Mouse (Mus musculus): ENCODE results near the gene Amotl1.

Amotl1 gene

GRCm38 (mm10) chr9:14544034-14544757 lies 100.7 kb downstream of the Amotl1 start:
- DNase-seq = no peak

GRCm38 (mm10) chr9:14534833-14535456 lies 109.9 kb downstream of the Amotl1 start:
- no peak for DNase-seq

- no peak for DNase-seq
Observed at GRCm38 (mm10) chr9:14533659-14534058, 111.2 kb downstream of the Amotl1 start.

GRCm38 (mm10) chr9:14532283-14532682 lies 112.6 kb downstream of the Amotl1 start:
- DNase-seq = no peak

- no peak for DNase-seq
Observed at GRCm38 (mm10) chr9:14530004-14530403, 114.9 kb downstream of the Amotl1 start.

- DNase-seq = peak; percentile 86
Observed at GRCm38 (mm10) chr9:14523408-14524043, 121.3 kb downstream of the Amotl1 start.

GRCm38 (mm10) chr9:14521695-14522094 lies 123.2 kb downstream of the Amotl1 start:
- DNase-seq = no peak

GRCm38 (mm10) chr9:14520971-14521670 lies 123.7 kb downstream of the Amotl1 start:
- DNase-seq = no peak

GRCm38 (mm10) chr9:14518105-14518504 lies 126.8 kb downstream of the Amotl1 start:
- no peak for DNase-seq

GRCm38 (mm10) chr9:14517296-14517695 lies 127.6 kb downstream of the Amotl1 start:
- no peak for DNase-seq

- peak; percentile 69 for DNase-seq
Observed at GRCm38 (mm10) chr9:14512633-14513445, 132.0 kb downstream of the Amotl1 start.

GRCm38 (mm10) chr9:14500916-14501424 lies 143.9 kb downstream of the Amotl1 start:
- no peak for DNase-seq

- peak; percentile 97 for DNase-seq
Observed at GRCm38 (mm10) chr9:14500023-14500915, 144.6 kb downstream of the Amotl1 start, which contains the start of the genes Kdm4d and Cwc15. Gene Kdm4d, minus strand, starts transcription at chr9:14500482. Gene Cwc15, plus strand, starts transcription at chr9:14500617.

GRCm38 (mm10) chr9:14498896-14499705 lies 145.8 kb downstream of the Amotl1 start:
- DNase-seq = no peak
